Mouse (Mus musculus) ES-Bruce4 (cell line): ENCODE measurements around the gene Lipn. TPM values are rescaled to one million over a fixed set of nuclear protein-coding genes. Genes with fewer than 3 reads are reported as not detected.

Experiments
- H3K27ac ChIP-seq: 2 replicates; pipeline ENCODE4 v1.5.1; 2012; ENCODE audit warnings: low read length, inconsistent platforms; ENCODE audit not compliant: insufficient read depth
- H3K27me3 ChIP-seq: 2 replicates; pipeline ENCODE4 v1.6.1; 2012; ENCODE audit warnings: mild to moderate bottlenecking, low read length, inconsistent platforms; ENCODE audit not compliant: control insufficient read depth, poor library complexity, insufficient read depth, severe bottlenecking
- H3K36me3 ChIP-seq: 2 replicates; pipeline ENCODE4 v1.6.1; 2012; ENCODE audit warnings: inconsistent platforms, mild to moderate bottlenecking, low read length, moderate library complexity; ENCODE audit not compliant: control insufficient read depth, poor library complexity, insufficient read depth, severe bottlenecking
- H3K4me1 ChIP-seq: one replicate; pipeline ENCODE4 v1.8.1; 2011; ENCODE audit warnings: low read length; ENCODE audit not compliant: control insufficient read depth, insufficient read depth
- H3K4me3 ChIP-seq: 2 replicates; pipeline ENCODE4 v1.5.1; 2011; ENCODE audit warnings: low read depth, mild to moderate bottlenecking, low read length
- H3K9ac ChIP-seq: 2 replicates; pipeline ENCODE4 v1.6.1; 2012; ENCODE audit warnings: low read depth, mild to moderate bottlenecking, inconsistent platforms; ENCODE audit not compliant: poor library complexity, severe bottlenecking
- H3K9me3 ChIP-seq: replicated peaks from 2 replicates; pipeline ENCODE4 v1.6.1; 2012; ENCODE audit warnings: mild to moderate bottlenecking, low read length, inconsistent platforms; ENCODE audit not compliant: control insufficient read depth, poor library complexity, insufficient read depth, severe bottlenecking
- CTCF ChIP-seq: IDR thresholded peaks from one replicate; pipeline ENCODE4 v1.8.1; 2011; ENCODE audit warnings: low read depth, low read length
- EP300 ChIP-seq: IDR thresholded peaks from 2 replicates; pipeline ENCODE4 v1.6.1; 2011; ENCODE audit warnings: low read depth, low read length; ENCODE audit not compliant: insufficient read depth
- POLR2A ChIP-seq: IDR thresholded peaks from one replicate; pipeline ENCODE4 v1.8.1; 2011; ENCODE audit warnings: low read length; ENCODE audit not compliant: insufficient read depth
- polyA plus RNA-seq: library from polyadenylated mRNA; stranded (reverse); fragments of >200 nt; gene quantifications from 2 replicates; pipeline ENCODE4 v1.2.4, GENCODE M21; 2011; ENCODE audit warnings: low read depth; ENCODE audit not compliant: missing spikeins, insufficient read depth, insufficient read length

The Lipn gene
- not detected in 2 replicates for polyA plus RNA-seq

GRCm38 (mm10) chr19:34066779-34067472, at the start of gene Lipn:
Gene Lipn, plus strand, starts transcription at chr19:34067358.
- TF ChIP-seq POLR2A (no peak), EP300 (no peak), CTCF (no peak)
- no peak within 1 kb of the TSS for H3K9ac ChIP-seq
- no peaks in the 10 kb centered on the region for H3K27me3 ChIP-seq
- H3K4me1 ChIP-seq = no peaks in the 10 kb centered on the region
- H3K4me3 ChIP-seq = no peak within 1 kb of the TSS
- H3K36me3 ChIP-seq = no peaks in the 10 kb centered on the region
- no peaks in the 10 kb centered on the region for H3K9me3 ChIP-seq
- H3K27ac ChIP-seq = no peak within 1 kb of the TSS

- Histone ChIP-seq H3K27ac (no peak overlapping the region), H3K36me3 (no peaks in the 10 kb centered on the region), H3K27me3 (no peaks in the 10 kb centered on the region), H3K9me3 (no peaks in the 10 kb centered on the region), H3K4me1 (no peaks in the 10 kb centered on the region), H3K4me3 (no peak overlapping the region), H3K9ac (no peak overlapping the region)
- TF ChIP-seq EP300 (no peak), POLR2A (no peak)
Measured at GRCm38 (mm10) chr19:34021440-34022172, 45.6 kb upstream of the Lipn start.

DNA sequence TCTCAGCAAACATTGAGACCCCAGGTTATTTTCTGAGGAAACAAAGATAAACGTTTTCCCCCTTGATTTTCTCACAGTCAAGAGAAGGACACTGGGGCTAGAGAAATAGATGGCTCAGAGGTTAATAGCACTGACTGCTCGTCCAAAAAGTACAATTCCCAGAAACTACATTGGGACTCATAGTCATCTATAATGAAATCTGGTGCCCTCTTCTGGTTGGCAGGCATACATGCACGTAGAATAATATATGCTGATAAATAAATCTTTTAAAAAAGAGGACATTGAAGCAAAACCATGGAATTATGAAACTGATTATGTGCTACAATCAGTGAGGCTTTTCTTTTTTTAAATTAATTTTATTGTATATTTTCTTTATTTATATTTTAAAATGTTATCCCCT, 44.4 kb upstream of the Lipn start:
- H3K4me3 ChIP-seq = no peak overlapping the region
- no peak overlapping the region for H3K9ac ChIP-seq
- no peaks in the 10 kb centered on the region for H3K4me1 ChIP-seq
- no peak for TF ChIP-seq POLR2A
- no peak for TF ChIP-seq EP300
- no peak for TF ChIP-seq CTCF
- no peaks in the 10 kb centered on the region for H3K27me3 ChIP-seq
- H3K9me3 ChIP-seq = no peaks in the 10 kb centered on the region
- H3K27ac ChIP-seq = no peak overlapping the region
- no peaks in the 10 kb centered on the region for H3K36me3 ChIP-seq

- no peak for TF ChIP-seq POLR2A
- no peak for TF ChIP-seq EP300
- TF ChIP-seq CTCF = no peak
- H3K4me3 ChIP-seq = no peak overlapping the region
Measured at GRCm38 (mm10) chr19:34039731-34040130, 27.4 kb upstream of the Lipn start.

DNA sequence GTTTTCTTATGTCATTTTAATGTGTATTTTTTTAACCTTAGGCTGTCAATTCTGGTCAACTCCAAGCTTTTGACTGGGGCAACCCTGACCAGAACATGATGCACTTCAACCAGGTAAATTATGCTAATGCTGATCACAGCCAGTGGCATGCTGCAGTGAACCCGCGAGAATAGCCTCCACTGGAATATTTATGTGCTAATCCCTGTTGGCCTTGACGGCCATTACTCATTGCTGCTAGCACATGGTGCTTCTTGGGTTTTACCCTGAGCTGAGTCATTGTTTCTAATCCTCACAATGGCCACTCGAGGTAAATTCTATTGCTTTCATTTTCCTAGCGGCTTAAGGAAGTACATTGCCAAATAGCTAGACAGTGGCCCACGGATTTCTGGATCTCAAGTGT, 24.1 kb upstream of the Lipn start:
- no peaks in the 10 kb centered on the region for H3K4me1 ChIP-seq
- no peaks in the 10 kb centered on the region for H3K36me3 ChIP-seq
- no peaks in the 10 kb centered on the region for H3K27me3 ChIP-seq
- H3K9me3 ChIP-seq = no peaks in the 10 kb centered on the region
- no peak overlapping the region for H3K9ac ChIP-seq
- no peak overlapping the region for H3K27ac ChIP-seq
- H3K4me3 ChIP-seq = no peak overlapping the region
- TF ChIP-seq CTCF (no peak), EP300 (no peak), POLR2A (no peak)

More at GRCm38 (mm10) chr19:34039731-34040130, 27.4 kb upstream of the Lipn start:
- Histone ChIP-seq H3K36me3 (no peaks in the 10 kb centered on the region), H3K9ac (no peak overlapping the region), H3K27me3 (no peaks in the 10 kb centered on the region), H3K27ac (no peak overlapping the region), H3K9me3 (no peaks in the 10 kb centered on the region), H3K4me1 (no peaks in the 10 kb centered on the region)

DNA sequence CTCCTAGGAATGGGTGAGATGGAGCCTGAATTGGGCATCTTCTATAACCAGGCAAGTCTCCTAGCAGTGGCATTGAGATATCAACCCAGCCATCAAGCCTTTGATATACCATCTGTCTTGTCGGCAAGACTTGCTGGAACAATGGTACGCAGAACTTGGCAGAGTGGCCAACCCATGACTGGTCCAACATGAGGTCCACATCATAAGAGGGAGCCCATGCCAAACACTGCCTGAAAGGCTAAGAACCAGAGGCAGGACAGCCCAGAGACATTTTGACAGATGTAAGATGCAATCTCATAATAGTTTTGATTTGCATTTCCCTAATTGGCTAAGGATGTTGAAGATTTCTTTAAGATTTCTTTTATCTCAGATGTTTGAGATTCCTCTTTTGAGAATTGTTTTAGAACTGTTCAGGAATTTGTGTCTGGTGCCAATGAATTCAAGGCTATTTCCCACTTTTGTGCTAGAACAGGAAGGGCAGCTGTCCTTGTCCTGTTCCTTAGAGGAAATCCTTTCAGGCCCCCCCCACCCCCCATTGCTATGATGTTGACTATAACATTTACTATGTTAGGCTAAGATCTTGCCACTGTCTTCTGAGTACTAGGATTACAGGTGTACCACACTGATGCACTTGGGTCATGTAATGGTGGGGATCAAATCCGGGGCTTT, 17.7 kb upstream of the Lipn start:
- H3K27me3 ChIP-seq = no peaks in the 10 kb centered on the region
- no peak for TF ChIP-seq EP300
- TF ChIP-seq CTCF = no peak
- TF ChIP-seq POLR2A = no peak
- no peaks in the 10 kb centered on the region for H3K9me3 ChIP-seq
- H3K9ac ChIP-seq = no peak overlapping the region
- H3K27ac ChIP-seq = no peak overlapping the region
- no peaks in the 10 kb centered on the region for H3K36me3 ChIP-seq
- H3K4me3 ChIP-seq = no peak overlapping the region
- H3K4me1 ChIP-seq = no peaks in the 10 kb centered on the region
